Mouse (Mus musculus): Measurements from ENCODE around the gene Nr1h2. TPM values are rescaled to one million over a fixed set of nuclear protein-coding genes. Genes with fewer than 3 reads are reported as not detected.

The Nr1h2 gene
- polyA plus RNA-seq, 1 experiment = 49.7 TPM

- Histone ChIP-seq H3K4me3 (replicated peaks) (no peak overlapping the region), H3K27me3 (ENCODE audit: control insufficient read depth) (no peaks in the 10 kb centered on the region), H3K9me3 (ENCODE audit: control insufficient read depth, low read length) (peaks cover 2% of the 10 kb centered on the region; the same call in 1 of the 2 replicates), H3K36me3 (ENCODE audit: control insufficient read depth) (peaks cover 100% of the 10 kb centered on the region), H3K4me1 (ENCODE audit: control insufficient read depth) (peaks cover 12% of the 10 kb centered on the region)
- TF ChIP-seq TAL1 (IDR thresholded peaks at IDR 0.05; ENCODE audit: low read length) (no peak), GATA1 (IDR thresholded peaks at IDR 0.05; ENCODE audit: low read length) (no peak)
Measured at GRCm38 (mm10) chr7:44537496-44537895, 16.3 kb downstream of the Nr1h2 start.

GRCm38 (mm10) chr7:44537009-44537408 is 16.7 kb downstream of the Nr1h2 start:
- no peak for TF ChIP-seq GATA1 (IDR thresholded peaks at IDR 0.05; ENCODE audit: low read length)
- no peak for TF ChIP-seq TAL1 (IDR thresholded peaks at IDR 0.05; ENCODE audit: low read length)
- Histone ChIP-seq H3K36me3 (ENCODE audit: control insufficient read depth) (peaks cover 100% of the 10 kb centered on the region), H3K9me3 (ENCODE audit: control insufficient read depth, low read length) (peaks cover 2% of the 10 kb centered on the region; the same call in 1 of the 2 replicates), H3K27me3 (ENCODE audit: control insufficient read depth) (no peaks in the 10 kb centered on the region), H3K4me3 (replicated peaks) (no peak overlapping the region), H3K4me1 (ENCODE audit: control insufficient read depth) (peaks cover 14% of the 10 kb centered on the region)

GRCm38 (mm10) chr7:44536590-44536968 is 17.2 kb downstream of the Nr1h2 start:
- Histone ChIP-seq H3K36me3 (ENCODE audit: control insufficient read depth) (peaks cover 99% of the 10 kb centered on the region), H3K27me3 (ENCODE audit: control insufficient read depth) (no peaks in the 10 kb centered on the region), H3K4me3 (replicated peaks) (no peak overlapping the region), H3K9me3 (ENCODE audit: control insufficient read depth, low read length) (peaks cover 2% of the 10 kb centered on the region; the same call in 1 of the 2 replicates), H3K4me1 (ENCODE audit: control insufficient read depth) (peaks cover 14% of the 10 kb centered on the region)
- TF ChIP-seq GATA1 (IDR thresholded peaks at IDR 0.05; ENCODE audit: low read length) = no peak
- TF ChIP-seq TAL1 (IDR thresholded peaks at IDR 0.05; ENCODE audit: low read length) = no peak

GRCm38 (mm10) chr7:44535657-44536589 is 17.8 kb downstream of the Nr1h2 start:
- H3K4me1 ChIP-seq (ENCODE audit: control insufficient read depth) = peaks cover 14% of the 10 kb centered on the region
- TF ChIP-seq TAL1 (IDR thresholded peaks at IDR 0.05; ENCODE audit: low read length) (no peak), GATA1 (IDR thresholded peaks at IDR 0.05; ENCODE audit: low read length) (no peak)
- no peak overlapping the region for H3K4me3 ChIP-seq (replicated peaks)
- no peaks in the 10 kb centered on the region for H3K27me3 ChIP-seq (ENCODE audit: control insufficient read depth)
- no peaks in the 10 kb centered on the region; the same call in 1 of the 2 replicates for H3K9me3 ChIP-seq (ENCODE audit: control insufficient read depth, low read length)
- peaks cover 92% of the 10 kb centered on the region for H3K36me3 ChIP-seq (ENCODE audit: control insufficient read depth)

GRCm38 (mm10) chr7:44534656-44535441 is 18.9 kb downstream of the Nr1h2 start:
- Histone ChIP-seq H3K9me3 (ENCODE audit: control insufficient read depth, low read length) (no peaks in the 10 kb centered on the region), H3K4me1 (ENCODE audit: control insufficient read depth) (peaks cover 14% of the 10 kb centered on the region), H3K36me3 (ENCODE audit: control insufficient read depth) (peaks cover 82% of the 10 kb centered on the region), H3K4me3 (replicated peaks) (no peak overlapping the region), H3K27me3 (ENCODE audit: control insufficient read depth) (no peaks in the 10 kb centered on the region)
- no peak for TF ChIP-seq GATA1 (IDR thresholded peaks at IDR 0.05; ENCODE audit: low read length)
- no peak for TF ChIP-seq TAL1 (IDR thresholded peaks at IDR 0.05; ENCODE audit: low read length)

GRCm38 (mm10) chr7:44534242-44534641 is 19.5 kb downstream of the Nr1h2 start:
- TF ChIP-seq GATA1 (IDR thresholded peaks at IDR 0.05; ENCODE audit: low read length) = no peak
- no peaks in the 10 kb centered on the region for H3K27me3 ChIP-seq (ENCODE audit: control insufficient read depth)
- peaks cover 14% of the 10 kb centered on the region for H3K4me1 ChIP-seq (ENCODE audit: control insufficient read depth)
- H3K4me3 ChIP-seq (replicated peaks) = no peak overlapping the region
- peaks cover 75% of the 10 kb centered on the region for H3K36me3 ChIP-seq (ENCODE audit: control insufficient read depth)
- H3K9me3 ChIP-seq (ENCODE audit: control insufficient read depth, low read length) = no peaks in the 10 kb centered on the region

- peaks cover 3% of the 10 kb centered on the region for H3K27me3 ChIP-seq (ENCODE audit: control insufficient read depth)
- no peak for TF ChIP-seq TAL1 (IDR thresholded peaks at IDR 0.05; ENCODE audit: low read length)
- no peak for TF ChIP-seq GATA1 (IDR thresholded peaks at IDR 0.05; ENCODE audit: low read length)
- H3K4me3 ChIP-seq (replicated peaks) = no peak overlapping the region
- H3K4me1 ChIP-seq (ENCODE audit: control insufficient read depth) = peaks cover 16% of the 10 kb centered on the region
- peaks cover 70% of the 10 kb centered on the region for H3K36me3 ChIP-seq (ENCODE audit: control insufficient read depth)
- H3K9me3 ChIP-seq (ENCODE audit: control insufficient read depth, low read length) = no peaks in the 10 kb centered on the region
Measured at GRCm38 (mm10) chr7:44533746-44534045, 20.1 kb downstream of the Nr1h2 start.

- Histone ChIP-seq H3K9me3 (ENCODE audit: control insufficient read depth, low read length) (no peaks in the 10 kb centered on the region), H3K4me3 (replicated peaks) (no peak overlapping the region), H3K27me3 (ENCODE audit: control insufficient read depth) (peaks cover 8% of the 10 kb centered on the region), H3K4me1 (ENCODE audit: control insufficient read depth) (peaks cover 22% of the 10 kb centered on the region), H3K36me3 (ENCODE audit: control insufficient read depth) (peaks cover 64% of the 10 kb centered on the region)
- no peak for TF ChIP-seq TAL1 (IDR thresholded peaks at IDR 0.05; ENCODE audit: low read length)
- no peak for TF ChIP-seq GATA1 (IDR thresholded peaks at IDR 0.05; ENCODE audit: low read length)
Measured at GRCm38 (mm10) chr7:44532918-44533745, 20.6 kb downstream of the Nr1h2 start.

Data from erythroblast, embryonic 14.5 days (primary cell).